10 mouse cellular contexts compared by ENCODE assay signal in genomic region chr6:108174181-108174580, GRCm38 (mm10).
"Had no signal": no experiment of that assay in that cellular context is flagged by ENCODE, and none has a peak within 500 bp of the region (broad histone marks: within the 10 kb centered on the region; RNA-seq: fewer than 3 reads in every experiment).

No protein-coding gene starts in this region.

- DNase-seq: kidney, adult 11 months; kidney, adult 8-10 months; kidney, postnatal 10 days; kidney, postnatal 36 days; layer of hippocampus, postnatal 36 days; liver, postnatal 0 days; lung, embryonic 14.5 days; right cerebral cortex, adult 18-20 months; spleen, adult 18-20 months; thymus, postnatal 25 days had no signal
